Mouse (Mus musculus): Measurements from ENCODE around the gene Washc4. TPM values are rescaled to one million over a fixed set of nuclear protein-coding genes. Genes with fewer than 3 reads are reported as not detected.

Washc4 gene
- polyA plus RNA-seq, 1 experiment from 2014 or later: 32.3 TPM

DNA sequence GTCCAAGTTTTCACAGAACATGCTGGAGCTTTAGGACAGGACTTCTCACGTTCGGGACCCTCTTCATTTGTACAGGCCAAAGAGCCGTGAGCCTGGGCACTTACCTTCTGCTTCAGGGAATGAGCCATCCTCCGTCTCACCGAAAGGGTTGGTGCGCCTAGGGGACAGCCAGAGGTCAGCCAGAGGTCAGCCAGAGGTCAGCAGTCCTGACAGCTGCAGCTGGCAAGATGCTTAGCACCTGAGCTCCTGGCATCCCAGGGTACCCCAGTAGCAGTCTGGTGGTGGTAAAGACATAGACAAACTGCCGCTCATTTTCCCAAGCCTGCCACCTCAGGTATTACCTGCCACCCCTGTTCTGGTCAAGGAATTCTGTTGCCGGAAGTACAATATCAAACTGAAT lies 65.0 kb downstream of the Washc4 start:
- 88% methylated on average over 8 of the region's 8 CpGs for WGBS

DNA sequence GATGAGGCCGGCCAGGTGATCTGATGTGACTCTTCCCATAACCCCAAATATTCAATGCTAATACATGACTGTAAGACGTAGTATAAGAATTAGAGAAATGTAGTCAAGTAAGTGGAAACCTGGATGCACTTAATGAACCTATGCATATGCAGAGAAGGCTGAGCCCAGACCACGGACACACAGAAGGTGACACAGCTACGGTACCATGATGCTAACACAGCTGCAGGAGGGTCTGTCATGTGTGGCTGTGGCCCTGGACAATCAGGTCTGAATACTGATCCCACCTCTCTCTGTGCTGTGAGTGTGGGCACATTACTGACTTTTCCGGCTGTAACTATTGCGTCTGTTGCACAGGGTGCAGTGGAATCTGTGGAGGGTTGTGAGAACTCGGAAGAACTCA lies 67.0 kb downstream of the Washc4 start:
- no peak for ATAC-seq
- Histone ChIP-seq H3K4me2 (replicated peaks; ENCODE audit: low read depth) (no peak overlapping the region), H3K9ac (ENCODE audit: low read depth, low read length) (no peak overlapping the region), H3K9me3 (ENCODE audit: control insufficient read depth) (no peaks in the 10 kb centered on the region), H3K4me1 (replicated peaks; ENCODE audit: control insufficient read depth, insufficient read depth, low read length) (no peaks in the 10 kb centered on the region), H3K4me3 (ENCODE audit: low read depth, low read length) (no peak overlapping the region), H3K36me3 (ENCODE audit: control insufficient read depth, insufficient read depth) (peaks cover 73% of the 10 kb centered on the region), H3K27me3 (replicated peaks; ENCODE audit: control insufficient read depth, insufficient read depth, low read length) (no peaks in the 10 kb centered on the region), H3K27ac (ENCODE audit: low read depth, low read length) (no peak overlapping the region)
- no peak for TF ChIP-seq CTCF (IDR thresholded peaks at IDR 0.05; ENCODE audit: low read depth)
- 94% methylated on average over 7 of the region's 7 CpGs for WGBS

More for the DNA sequence above, 65.0 kb downstream of the Washc4 start:
- no peak for TF ChIP-seq CTCF (IDR thresholded peaks at IDR 0.05; ENCODE audit: low read depth)
- Histone ChIP-seq H3K9ac (ENCODE audit: low read depth, low read length) (no peak overlapping the region), H3K36me3 (ENCODE audit: control insufficient read depth, insufficient read depth) (peaks cover 76% of the 10 kb centered on the region), H3K27me3 (replicated peaks; ENCODE audit: control insufficient read depth, insufficient read depth, low read length) (no peaks in the 10 kb centered on the region), H3K4me2 (replicated peaks; ENCODE audit: low read depth) (no peak overlapping the region), H3K4me3 (ENCODE audit: low read depth, low read length) (no peak overlapping the region), H3K4me1 (replicated peaks; ENCODE audit: control insufficient read depth, insufficient read depth, low read length) (no peaks in the 10 kb centered on the region), H3K9me3 (ENCODE audit: control insufficient read depth) (no peaks in the 10 kb centered on the region), H3K27ac (ENCODE audit: low read depth, low read length) (no peak overlapping the region)
- ATAC-seq: no peak

DNA sequence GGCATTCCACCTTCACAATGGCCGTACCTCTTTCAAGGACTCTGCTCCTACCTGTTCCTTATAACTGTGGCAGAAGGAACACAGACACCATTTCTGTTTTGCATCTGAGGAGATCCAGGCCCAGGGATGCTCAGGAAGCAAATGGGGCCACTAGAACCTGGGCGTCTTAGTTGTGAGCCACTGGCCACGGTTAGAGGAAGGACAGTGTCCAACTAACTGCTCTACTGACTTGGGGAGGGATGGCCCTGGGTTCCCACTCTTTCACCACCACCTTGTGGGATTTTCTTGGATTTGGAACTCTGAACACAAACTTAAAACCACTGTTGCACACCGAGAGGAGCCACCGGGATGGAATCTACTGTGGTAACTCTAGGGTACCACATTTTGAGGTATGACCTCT lies 68.3 kb downstream of the Washc4 start:
- TF ChIP-seq CTCF (IDR thresholded peaks at IDR 0.05; ENCODE audit: low read depth): no peak
- Histone ChIP-seq H3K4me3 (ENCODE audit: low read depth, low read length) (no peak overlapping the region), H3K4me2 (replicated peaks; ENCODE audit: low read depth) (no peak overlapping the region), H3K27me3 (replicated peaks; ENCODE audit: control insufficient read depth, insufficient read depth, low read length) (no peaks in the 10 kb centered on the region), H3K9me3 (ENCODE audit: control insufficient read depth) (no peaks in the 10 kb centered on the region), H3K4me1 (replicated peaks; ENCODE audit: control insufficient read depth, insufficient read depth, low read length) (no peaks in the 10 kb centered on the region), H3K36me3 (ENCODE audit: control insufficient read depth, insufficient read depth) (peaks cover 80% of the 10 kb centered on the region), H3K9ac (ENCODE audit: low read depth, low read length) (no peak overlapping the region), H3K27ac (ENCODE audit: low read depth, low read length) (no peak overlapping the region)
- WGBS: 98% methylated on average over 5 of the region's 5 CpGs
- ATAC-seq: no peak

DNA sequence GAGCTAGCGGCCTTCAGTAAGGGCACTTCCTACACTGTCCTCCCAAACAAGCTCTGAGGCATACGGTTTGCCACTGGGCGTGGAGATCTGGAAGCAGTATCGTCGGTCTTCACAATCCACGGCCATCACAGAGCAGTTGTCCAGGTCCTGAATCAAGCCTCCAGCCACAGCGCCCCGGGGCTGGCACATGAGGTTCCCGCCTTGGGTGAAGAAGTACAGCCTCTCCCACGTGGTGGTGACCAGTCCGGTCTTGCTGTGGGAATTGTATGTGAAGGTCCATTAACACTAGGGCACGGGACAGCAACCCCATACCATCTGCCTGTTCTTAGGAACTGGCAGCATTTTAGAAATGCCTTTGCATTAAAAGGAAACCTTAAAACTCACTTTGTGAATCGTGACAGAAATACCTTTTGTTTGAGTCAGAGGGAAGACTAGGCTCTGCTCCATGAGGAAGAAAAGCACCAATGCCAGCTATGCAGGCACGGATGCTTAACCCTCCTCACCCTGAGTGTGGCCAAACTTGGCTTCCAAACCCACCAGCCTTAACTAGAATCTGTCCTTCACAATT lies 69.2 kb downstream of the Washc4 start:
- peaks cover 78% of the 10 kb centered on the region for H3K36me3 ChIP-seq (ENCODE audit: control insufficient read depth, insufficient read depth)
- no peaks in the 10 kb centered on the region for H3K9me3 ChIP-seq (ENCODE audit: control insufficient read depth)
- no peak overlapping the region for H3K4me3 ChIP-seq (ENCODE audit: low read depth, low read length)
- TF ChIP-seq CTCF (IDR thresholded peaks at IDR 0.05; ENCODE audit: low read depth): no peak
- 93% methylated on average over 14 of the region's 14 CpGs for WGBS
- H3K4me1 ChIP-seq (replicated peaks; ENCODE audit: control insufficient read depth, insufficient read depth, low read length): no peaks in the 10 kb centered on the region
- no peak overlapping the region for H3K9ac ChIP-seq (ENCODE audit: low read depth, low read length)
- ATAC-seq: no peak
- H3K4me2 ChIP-seq (replicated peaks; ENCODE audit: low read depth): no peak overlapping the region
- no peak overlapping the region for H3K27ac ChIP-seq (ENCODE audit: low read depth, low read length)
- no peaks in the 10 kb centered on the region for H3K27me3 ChIP-seq (replicated peaks; ENCODE audit: control insufficient read depth, insufficient read depth, low read length)

DNA sequence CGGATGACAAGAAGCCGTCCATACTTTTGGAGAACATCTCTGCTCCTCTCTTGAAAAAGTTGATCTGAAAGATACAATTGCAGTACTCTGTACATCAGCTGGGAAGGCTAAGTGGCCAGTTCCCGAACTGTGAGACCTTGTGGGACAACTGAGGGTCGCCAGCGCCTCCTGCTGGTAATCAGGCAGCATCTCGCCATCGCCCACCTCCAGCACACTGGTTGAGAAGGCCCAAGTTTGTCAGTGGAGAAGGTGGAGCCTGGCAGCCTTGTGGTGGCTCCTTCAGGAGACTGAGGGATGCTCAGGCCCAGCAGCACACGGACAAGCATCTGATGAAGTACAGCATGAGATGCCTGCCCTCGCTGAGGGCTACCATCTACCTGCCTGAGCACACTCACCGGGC lies 73.8 kb downstream of the Washc4 start:
- no peak for ATAC-seq
- Histone ChIP-seq H3K9ac (ENCODE audit: low read depth, low read length) (no peak overlapping the region), H3K4me3 (ENCODE audit: low read depth, low read length) (no peak overlapping the region), H3K9me3 (ENCODE audit: control insufficient read depth) (no peaks in the 10 kb centered on the region), H3K27ac (ENCODE audit: low read depth, low read length) (no peak overlapping the region), H3K36me3 (ENCODE audit: control insufficient read depth, insufficient read depth) (peaks cover 62% of the 10 kb centered on the region), H3K4me1 (replicated peaks; ENCODE audit: control insufficient read depth, insufficient read depth, low read length) (no peaks in the 10 kb centered on the region), H3K27me3 (replicated peaks; ENCODE audit: control insufficient read depth, insufficient read depth, low read length) (no peaks in the 10 kb centered on the region), H3K4me2 (replicated peaks; ENCODE audit: low read depth) (no peak overlapping the region)
- peak; percentile 72 for TF ChIP-seq CTCF (IDR thresholded peaks at IDR 0.05; ENCODE audit: low read depth)
- WGBS: 62% methylated on average over 10 of the region's 10 CpGs

DNA sequence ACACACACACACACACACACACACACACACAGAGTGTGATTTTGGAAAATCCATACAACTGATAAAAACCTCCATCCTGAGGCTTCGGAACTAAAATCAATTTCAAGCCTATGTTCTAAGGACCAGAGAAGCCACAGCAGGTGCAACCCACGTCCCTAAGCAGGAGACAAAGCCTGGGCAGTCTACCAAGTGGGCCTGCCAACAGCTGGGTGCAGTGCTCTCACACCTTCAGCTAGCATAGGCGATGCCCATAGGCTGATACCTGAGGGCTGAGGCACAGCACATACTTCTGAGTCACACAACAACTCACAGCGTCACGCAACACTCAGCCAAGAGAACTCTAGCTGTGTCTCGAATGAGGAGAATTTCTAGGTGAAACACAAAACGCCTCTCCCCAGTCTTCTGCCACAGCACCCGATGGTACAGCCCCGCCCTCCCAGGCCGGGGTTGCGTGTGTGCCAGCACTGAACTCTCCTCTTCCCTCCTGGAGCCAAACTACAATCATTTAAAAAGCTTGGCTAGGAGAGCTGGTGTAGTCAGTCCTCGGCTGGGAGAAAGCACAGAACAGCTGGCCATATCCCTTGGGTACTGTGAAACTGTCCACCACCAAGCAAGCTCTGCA lies 75.4 kb downstream of the Washc4 start:
- no peak overlapping the region for H3K4me3 ChIP-seq (ENCODE audit: low read depth, low read length)
- H3K27me3 ChIP-seq (replicated peaks; ENCODE audit: control insufficient read depth, insufficient read depth, low read length): no peaks in the 10 kb centered on the region
- TF ChIP-seq CTCF (IDR thresholded peaks at IDR 0.05; ENCODE audit: low read depth): no peak
- no peak overlapping the region for H3K27ac ChIP-seq (ENCODE audit: low read depth, low read length)
- ATAC-seq: no peak
- WGBS: 79% methylated on average over 12 of the region's 12 CpGs
- no peaks in the 10 kb centered on the region for H3K9me3 ChIP-seq (ENCODE audit: control insufficient read depth)
- H3K9ac ChIP-seq (ENCODE audit: low read depth, low read length): no peak overlapping the region
- H3K36me3 ChIP-seq (ENCODE audit: control insufficient read depth, insufficient read depth): peaks cover 51% of the 10 kb centered on the region
- no peaks in the 10 kb centered on the region for H3K4me1 ChIP-seq (replicated peaks; ENCODE audit: control insufficient read depth, insufficient read depth, low read length)
- H3K4me2 ChIP-seq (replicated peaks; ENCODE audit: low read depth): no peak overlapping the region

Data from intestine, postnatal 0 days (tissue).